Mouse (Mus musculus) liver, adult 2 months (tissue): ENCODE data around the gene Gnat1. TPM values are rescaled to one million over a fixed set of nuclear protein-coding genes. Genes with fewer than 3 reads are reported as not detected.

ENCODE experiments used
- DNase-seq: peaks from one replicate; pipeline ENCODE4 v3.0.0-alpha.2; 2011; ENCODE audit warnings: low read depth, low spot score; ENCODE audit errors: extremely low read depth
- H3K27ac ChIP-seq: fragments of 200-500 bp; replicated peaks from 2 replicates; pipeline ENCODE4 v1.5.1; 2012; ENCODE audit warnings: low read depth, mild to moderate bottlenecking, control low read depth, inconsistent platforms, low read length; ENCODE audit not compliant: insufficient read depth
- H3K27me3 ChIP-seq: fragments of 200-500 bp; 2 replicates; pipeline ENCODE4 v1.6.1; 2012; ENCODE audit warnings: mild to moderate bottlenecking, moderate library complexity, low read length, inconsistent platforms; ENCODE audit not compliant: control insufficient read depth, insufficient read depth
- H3K36me3 ChIP-seq: fragments of 200-500 bp; 2 replicates; pipeline ENCODE4 v1.6.1; 2012; ENCODE audit warnings: low read length, inconsistent platforms; ENCODE audit not compliant: control insufficient read depth, insufficient read depth
- H3K4me1 ChIP-seq: fragments of 200-500 bp; 2 replicates; pipeline ENCODE4 v1.6.1; 2011; ENCODE audit warnings: low read length; ENCODE audit not compliant: control insufficient read depth, insufficient read depth
- H3K4me3 ChIP-seq: fragments of 200-500 bp; 2 replicates; pipeline ENCODE4 v1.5.1; 2011; ENCODE audit warnings: low read depth, mild to moderate bottlenecking, control low read depth, low read length, moderate library complexity; ENCODE audit not compliant: insufficient read depth
- H3K79me2 ChIP-seq: fragments of 200-500 bp; 2 replicates; pipeline ENCODE4 v1.6.1; 2012; ENCODE audit warnings: inconsistent platforms, mild to moderate bottlenecking, low read length, moderate library complexity; ENCODE audit not compliant: control insufficient read depth, insufficient read depth
- H3K9ac ChIP-seq: fragments of 200-500 bp; 2 replicates; pipeline ENCODE4 v1.6.1; 2012; ENCODE audit warnings: low read depth, mild to moderate bottlenecking, control low read depth, inconsistent platforms, low read length
- CTCF ChIP-seq: fragments of 200-500 bp; IDR thresholded peaks from 2 replicates; pipeline ENCODE4 v1.5.1; 2011; ENCODE audit warnings: low read depth, low read length, control low read depth
- POLR2A ChIP-seq: fragments of 200-500 bp; IDR thresholded peaks from 2 replicates; pipeline ENCODE4 v1.6.1; 2011; ENCODE audit warnings: low read length, control low read depth; ENCODE audit not compliant: insufficient read depth; ENCODE audit errors: extremely low read depth
- WGBS: fragments of 180-500 bp; shearing (Covaris S2); methylation state at CpG from one replicate; pipeline ENCODE4 v1.1.7; 2018; 5-methylcytosine and 5-hydroxymethylcytosine counted together
- polyA plus RNA-seq: library from polyadenylated mRNA; depleted of rRNA; stranded (reverse); fragments of >200 nt; gene quantifications from 2 replicates; pipeline ENCODE4 v1.2.3, GENCODE M21; 2012
- total RNA-seq: library from RNA; depleted of rRNA; stranded (reverse); fragments of >200 nt; gene quantifications from 2 replicates; pipeline ENCODE4 v1.2.3, GENCODE M21; 2014

Gnat1 gene
- total and polyA plus RNA-seq, 2 experiments = 3.2 to 7.1 TPM

DNA sequence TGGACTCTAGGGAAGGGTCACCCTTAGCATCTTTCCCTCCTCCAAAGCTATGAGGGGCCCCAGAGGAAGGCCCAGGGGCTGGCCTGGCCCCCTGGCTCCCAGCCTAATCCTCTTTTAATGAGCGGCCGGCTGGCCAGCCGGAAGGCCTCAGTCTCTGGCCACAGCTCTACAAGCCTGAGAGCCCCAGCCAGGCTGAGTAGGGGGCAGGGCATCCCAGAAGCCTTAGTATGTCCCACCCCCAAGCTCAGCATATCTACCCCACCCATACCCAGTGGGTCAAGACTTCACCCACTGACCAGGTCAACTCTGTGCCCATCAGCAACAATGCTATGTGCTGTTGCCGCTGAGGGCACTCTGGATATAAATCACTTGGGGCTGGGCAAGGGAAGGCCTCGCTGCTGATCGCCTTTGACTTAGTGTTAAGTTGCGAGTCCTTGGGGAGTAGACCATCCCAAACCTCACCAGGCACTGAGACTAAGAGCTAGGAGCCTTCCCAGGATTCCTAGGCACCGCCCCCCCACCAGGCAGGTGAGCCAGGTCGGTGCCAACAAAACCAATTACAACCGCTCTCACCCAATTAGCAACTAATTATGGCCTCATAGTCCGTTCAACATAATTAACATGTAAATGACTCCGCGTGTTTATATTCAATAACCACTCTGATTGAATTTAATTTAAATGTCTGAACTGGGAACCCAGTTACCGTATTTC, 18.5 kb upstream of the Gnat1 start:
- DNase-seq = no peak
- H3K79me2 ChIP-seq = no peaks in the 10 kb centered on the region
- H3K27me3 ChIP-seq = no peaks in the 10 kb centered on the region
- no peaks in the 10 kb centered on the region for H3K36me3 ChIP-seq
- TF ChIP-seq POLR2A = no peak
- TF ChIP-seq CTCF = no peak
- WGBS = 71% methylated on average over 14 of the region's 14 CpGs
- H3K4me1 ChIP-seq = peaks cover 7% of the 10 kb centered on the region; the same call in 1 of the 2 replicates
- no peak overlapping the region for H3K9ac ChIP-seq
- no peak overlapping the region for H3K27ac ChIP-seq
- H3K4me3 ChIP-seq = no peak overlapping the region

DNA sequence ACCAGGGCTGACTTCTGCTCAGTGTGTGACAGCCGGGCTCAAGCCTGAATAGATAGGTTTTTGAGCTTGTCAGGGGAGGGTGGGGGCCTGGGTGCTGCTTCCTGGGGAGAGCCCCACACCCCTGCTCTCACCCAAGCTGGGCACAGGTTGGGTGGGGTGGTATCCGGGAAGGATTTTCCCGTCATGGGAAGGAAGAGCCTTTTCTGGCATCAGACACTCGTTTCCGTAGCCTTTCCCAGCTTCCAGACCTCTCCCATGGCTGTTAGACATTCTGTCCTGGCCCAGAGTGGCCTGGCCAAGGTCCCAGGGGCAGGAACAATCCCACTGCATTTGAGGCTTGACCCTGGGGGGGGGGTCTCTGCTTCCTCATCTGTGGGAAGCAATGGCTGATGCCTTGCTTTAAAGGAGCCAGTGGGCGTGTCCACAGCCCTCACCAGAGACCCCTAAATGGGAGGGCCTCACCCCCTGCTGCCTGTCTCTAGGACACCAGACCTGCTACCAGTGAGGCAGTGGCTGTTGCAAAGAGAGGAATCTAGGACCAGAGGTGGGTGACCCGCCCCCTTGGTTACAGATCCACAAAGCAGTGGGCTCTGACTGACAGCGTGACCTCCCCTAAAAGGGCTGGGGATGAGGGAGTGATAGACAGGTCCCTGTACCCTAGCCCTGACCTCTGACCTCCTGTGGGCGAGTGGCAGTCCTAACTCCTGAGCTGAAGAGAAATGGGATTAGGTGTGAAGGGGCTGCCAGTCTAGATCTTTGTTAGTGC, 17.5 kb upstream of the Gnat1 start:
- no peak for TF ChIP-seq POLR2A
- TF ChIP-seq CTCF = no peak
- H3K79me2 ChIP-seq = no peaks in the 10 kb centered on the region
- no peak for DNase-seq
- no peak overlapping the region for H3K4me3 ChIP-seq
- no peaks in the 10 kb centered on the region for H3K27me3 ChIP-seq
- 76% methylated on average over 9 of the region's 9 CpGs for WGBS
- no peak overlapping the region for H3K9ac ChIP-seq
- peaks cover 7% of the 10 kb centered on the region; the same call in 1 of the 2 replicates for H3K4me1 ChIP-seq
- peak overlapping the region; percentile 46 for H3K27ac ChIP-seq
- no peaks in the 10 kb centered on the region for H3K36me3 ChIP-seq

DNA sequence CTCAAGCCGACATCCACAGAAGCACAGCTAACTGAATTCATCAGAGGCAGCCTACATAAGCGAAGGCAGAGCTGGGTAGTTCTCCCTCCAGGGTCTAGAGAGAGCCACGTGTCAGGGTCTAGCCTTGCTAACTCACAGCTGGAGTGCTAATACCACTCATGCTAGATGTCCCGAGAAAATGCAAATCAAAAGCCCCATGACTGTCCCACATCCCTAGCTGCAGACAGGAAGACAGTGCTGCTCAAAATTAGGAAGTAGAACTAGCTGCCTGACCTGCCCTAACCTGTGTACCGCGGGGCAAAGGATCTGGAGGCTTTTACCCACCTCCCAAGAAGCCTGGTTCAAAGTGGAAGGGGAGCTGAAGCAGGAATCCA, 16.6 kb upstream of the Gnat1 start:
- no peak for DNase-seq
- Histone ChIP-seq H3K36me3 (no peaks in the 10 kb centered on the region), H3K4me1 (peaks cover 7% of the 10 kb centered on the region; the same call in 1 of the 2 replicates), H3K4me3 (no peak overlapping the region), H3K27me3 (no peaks in the 10 kb centered on the region), H3K9ac (no peak overlapping the region), H3K79me2 (no peaks in the 10 kb centered on the region), H3K27ac (peak overlapping the region; percentile 43)
- 70% methylated on average over 6 of the region's 6 CpGs for WGBS
- TF ChIP-seq POLR2A (no peak), CTCF (no peak)

DNA sequence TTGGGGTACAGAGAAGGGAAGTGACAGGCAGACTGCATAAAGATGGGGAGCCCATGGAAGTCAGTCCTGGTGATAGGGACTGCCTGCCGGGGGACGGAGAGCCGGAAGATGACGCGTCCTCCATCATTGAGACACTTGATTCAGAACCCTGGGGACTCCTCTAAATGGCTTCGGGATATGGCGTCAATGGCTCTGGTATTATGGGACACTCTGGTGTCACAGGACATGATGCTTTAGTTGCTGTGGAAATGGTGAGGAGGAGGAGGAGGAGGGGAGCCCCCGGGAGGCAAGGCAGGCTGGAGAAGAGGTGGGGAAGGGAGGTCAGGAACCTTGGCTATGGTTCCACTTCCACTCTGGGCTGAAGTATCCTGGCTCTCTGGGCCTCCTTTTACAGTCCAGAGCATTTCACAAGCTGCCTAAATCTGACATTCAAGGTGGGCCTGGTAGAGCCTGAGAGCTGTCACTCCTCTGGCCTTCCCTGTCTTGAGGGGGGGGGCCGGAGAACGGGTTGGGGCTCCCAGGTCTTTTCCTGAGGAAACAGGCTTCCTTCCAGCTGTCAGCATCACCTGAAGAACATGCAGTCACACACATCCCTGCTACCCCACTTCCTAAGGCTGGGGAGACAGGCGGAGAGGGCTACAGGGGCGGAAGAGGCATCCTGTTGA, 16.1 kb upstream of the Gnat1 start:
- Histone ChIP-seq H3K27ac (peak overlapping the region; percentile 43), H3K79me2 (no peaks in the 10 kb centered on the region), H3K27me3 (no peaks in the 10 kb centered on the region), H3K4me1 (peaks cover 7% of the 10 kb centered on the region; the same call in 1 of the 2 replicates), H3K9ac (no peak overlapping the region), H3K4me3 (no peak overlapping the region), H3K36me3 (no peaks in the 10 kb centered on the region)
- no peak for TF ChIP-seq POLR2A
- TF ChIP-seq CTCF = no peak
- no peak for DNase-seq
- WGBS = 81% methylated on average over 12 of the region's 12 CpGs

DNA sequence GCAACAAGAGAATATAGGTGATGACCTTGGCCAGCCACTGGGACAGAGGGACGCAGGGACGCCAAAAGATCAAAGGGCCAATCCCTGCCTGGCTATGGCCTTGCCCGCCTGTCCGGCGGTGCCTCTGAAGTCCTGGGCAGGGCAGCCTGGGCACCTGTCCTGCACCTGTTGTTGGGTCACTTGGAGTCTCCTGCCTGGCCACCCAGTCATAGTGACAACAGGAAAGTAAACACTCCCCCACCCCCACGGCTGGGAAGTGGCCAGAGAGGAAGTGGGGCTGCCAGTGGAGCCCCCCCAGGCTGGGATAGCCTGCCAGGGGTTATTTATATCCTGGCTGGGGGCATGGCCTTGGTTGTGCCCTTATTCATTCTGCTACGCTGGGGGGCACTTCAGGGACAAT, 15.1 kb upstream of the Gnat1 start:
- H3K4me3 ChIP-seq = no peak overlapping the region
- no peak overlapping the region for H3K9ac ChIP-seq
- peak; percentile 82 for DNase-seq
- TF ChIP-seq CTCF (no peak), POLR2A (no peak)
- H3K36me3 ChIP-seq = no peaks in the 10 kb centered on the region
- no peaks in the 10 kb centered on the region for H3K79me2 ChIP-seq
- no peak overlapping the region for H3K27ac ChIP-seq
- H3K4me1 ChIP-seq = 0 out of 2 replicates have a peak, but pooled peaks cover 7% of the 10 kb centered on the region
- 12% methylated on average over 7 of the region's 7 CpGs for WGBS
- no peaks in the 10 kb centered on the region for H3K27me3 ChIP-seq

DNA sequence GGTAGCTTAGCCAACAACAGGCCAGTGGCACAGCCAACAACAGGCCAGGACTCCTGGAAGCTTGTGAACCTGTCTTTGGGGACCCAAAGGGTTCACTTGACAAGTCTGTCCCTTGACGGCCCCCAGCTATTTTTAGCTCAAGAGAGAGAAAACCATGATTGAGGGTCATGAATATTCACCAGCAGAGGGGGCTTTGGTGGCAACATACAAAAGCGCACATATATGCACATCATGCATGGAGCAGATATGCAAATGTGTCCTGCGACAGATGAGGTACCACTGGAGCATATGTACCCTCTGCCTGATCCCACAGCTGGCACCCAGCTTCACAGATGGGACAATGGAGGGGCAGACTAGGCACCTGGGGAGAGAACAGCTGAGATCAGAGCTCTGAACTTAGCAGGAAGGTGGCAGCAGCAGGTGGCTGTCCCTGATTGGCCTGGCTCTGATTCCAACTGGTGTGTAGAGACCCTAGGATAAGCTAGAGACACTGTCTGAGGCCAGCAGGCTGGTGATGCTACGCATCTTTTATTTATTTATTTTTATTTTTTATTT, 14.0 kb upstream of the Gnat1 start:
- Histone ChIP-seq H3K4me1 (0 out of 2 replicates have a peak, but pooled peaks cover 4% of the 10 kb centered on the region), H3K36me3 (no peaks in the 10 kb centered on the region), H3K27ac (no peak overlapping the region), H3K9ac (no peak overlapping the region), H3K27me3 (no peaks in the 10 kb centered on the region), H3K79me2 (no peaks in the 10 kb centered on the region), H3K4me3 (no peak overlapping the region)
- TF ChIP-seq CTCF (no peak), POLR2A (no peak)
- WGBS = 90% methylated on average over 4 of the region's 4 CpGs
- DNase-seq = no peak
